Mouse (Mus musculus) hindbrain, embryonic 12.5 days (tissue): ENCODE results near the gene Map1b. TPM values are rescaled to one million over a fixed set of nuclear protein-coding genes. Genes with fewer than 3 reads are reported as not detected.

Experiments used
- ATAC-seq: fragments of 200-750 bp; cut with Nextera tagmentation; 2 replicates; pipeline ENCODE4 v1.8.0; 2017; ENCODE audit warnings: moderate TSS enrichment; ENCODE audit not compliant: low FRiP score
- H3K27ac ChIP-seq: fragments of 300-500 bp; sonication (generic); 2 replicates; pipeline ENCODE4 v1.5.1; 2016; ENCODE audit warnings: mild to moderate bottlenecking
- H3K27me3 ChIP-seq: fragments of 300-500 bp; sonication (generic); 2 replicates; pipeline ENCODE4 v1.6.1; 2016; ENCODE audit warnings: mild to moderate bottlenecking
- H3K36me3 ChIP-seq: fragments of 300-500 bp; sonication (generic); 2 replicates; pipeline ENCODE4 v1.6.1; 2016; ENCODE audit warnings: mild to moderate bottlenecking
- H3K4me1 ChIP-seq: fragments of 300-500 bp; sonication (generic); 2 replicates; pipeline ENCODE4 v1.6.1; 2016
- H3K4me2 ChIP-seq: fragments of 300-500 bp; sonication (generic); replicated peaks from 2 replicates; pipeline ENCODE4 v1.6.1; 2016; ENCODE audit warnings: mild to moderate bottlenecking
- H3K4me3 ChIP-seq: fragments of 300-500 bp; sonication (generic); 2 replicates; pipeline ENCODE4 v1.5.1; 2016; ENCODE audit warnings: mild to moderate bottlenecking
- H3K9ac ChIP-seq: fragments of 300-500 bp; sonication (generic); 2 replicates; pipeline ENCODE4 v1.6.1; 2016; ENCODE audit warnings: mild to moderate bottlenecking, moderate library complexity
- H3K9me3 ChIP-seq: fragments of 300-500 bp; sonication (generic); replicated peaks from 2 replicates; pipeline ENCODE4 v1.6.1; 2016; ENCODE audit warnings: mild to moderate bottlenecking
- WGBS: fragments of 180-500 bp; shearing (Covaris S2); methylation state at CpG from one replicate; pipeline ENCODE4 v1.1.7; 2016; 5-methylcytosine and 5-hydroxymethylcytosine counted together
- polyA plus RNA-seq: library from polyadenylated mRNA; unstranded; fragments of >200 nt; fragmentation: Nextera tagmentation; extraction: Ambion mirVana; gene quantifications from 2 replicates; pipeline ENCODE4 v1.2.1, GENCODE M21; 2016

Map1b gene
- polyA plus RNA-seq, 1 experiment from 2014 or later: 1,280 TPM

DNA sequence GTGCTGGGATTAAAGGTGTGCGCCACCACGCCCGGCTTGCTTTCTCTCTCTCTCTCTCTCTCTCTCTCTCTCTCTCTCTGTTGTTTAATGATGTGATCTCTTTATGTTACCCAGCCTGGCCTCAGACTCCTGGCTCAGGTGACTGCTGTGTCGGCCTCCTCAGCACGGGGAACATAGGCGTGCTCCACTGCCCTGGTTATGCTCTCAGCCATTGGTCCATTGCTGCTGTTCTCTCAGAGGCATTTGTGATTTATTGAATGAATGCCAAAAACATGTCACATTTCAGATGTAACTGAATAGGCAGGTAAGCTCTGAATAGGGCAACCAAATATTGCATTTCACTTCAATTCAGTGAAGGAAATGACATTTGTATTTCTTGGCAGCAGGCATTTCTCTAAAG, 130.4 kb downstream of the Map1b start:
- 83% methylated on average over 6 of the region's 6 CpGs for WGBS

GRCm38 (mm10) chr13:99384555-99385203, 131.7 kb downstream of the Map1b start:
- Histone ChIP-seq H3K4me1 (0 out of 2 replicates have a peak, but pooled peaks cover 4% of the 10 kb centered on the region), H3K4me2 (no peak overlapping the region), H3K27me3 (no peaks in the 10 kb centered on the region), H3K36me3 (no peaks in the 10 kb centered on the region), H3K27ac (no peak overlapping the region), H3K9me3 (no peaks in the 10 kb centered on the region), H3K9ac (no peak overlapping the region), H3K4me3 (no peak overlapping the region)
- 66% methylated on average over 7 of the region's 7 CpGs for WGBS
- no peak for ATAC-seq

More for the DNA sequence above, 130.4 kb downstream of the Map1b start:
- Histone ChIP-seq H3K36me3 (no peaks in the 10 kb centered on the region), H3K27ac (no peak overlapping the region), H3K4me3 (no peak overlapping the region), H3K4me1 (0 out of 2 replicates have a peak, but pooled peaks cover 4% of the 10 kb centered on the region), H3K9me3 (no peaks in the 10 kb centered on the region), H3K4me2 (no peak overlapping the region), H3K27me3 (no peaks in the 10 kb centered on the region), H3K9ac (no peak overlapping the region)
- no peak for ATAC-seq

DNA sequence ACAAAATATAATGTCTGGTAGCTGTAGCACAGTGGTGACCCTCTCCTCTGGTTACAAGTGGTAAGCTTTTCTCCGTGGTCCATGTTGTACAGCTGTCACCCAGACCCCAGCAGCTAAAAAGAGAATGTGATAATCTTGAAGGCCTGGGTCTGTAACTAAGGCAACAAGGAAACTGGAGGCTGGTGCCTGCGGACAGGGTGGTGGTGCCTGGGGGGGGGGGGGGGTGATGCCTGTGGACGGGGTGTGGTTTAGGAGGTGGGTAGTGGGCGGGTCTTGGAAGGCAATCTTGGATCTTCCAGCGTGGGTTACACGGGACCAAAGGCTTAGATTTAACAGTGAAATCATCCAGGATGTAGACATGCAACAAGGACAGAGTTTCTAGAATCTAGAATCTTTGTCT, 134.0 kb downstream of the Map1b start:
- Histone ChIP-seq H3K36me3 (no peaks in the 10 kb centered on the region), H3K4me3 (no peak overlapping the region), H3K27ac (no peak overlapping the region), H3K27me3 (no peaks in the 10 kb centered on the region), H3K4me2 (no peak overlapping the region), H3K9ac (no peak overlapping the region), H3K9me3 (no peaks in the 10 kb centered on the region), H3K4me1 (no peaks in the 10 kb centered on the region)
- ATAC-seq: no peak
- 60% methylated on average over 6 of the region's 6 CpGs for WGBS

DNA sequence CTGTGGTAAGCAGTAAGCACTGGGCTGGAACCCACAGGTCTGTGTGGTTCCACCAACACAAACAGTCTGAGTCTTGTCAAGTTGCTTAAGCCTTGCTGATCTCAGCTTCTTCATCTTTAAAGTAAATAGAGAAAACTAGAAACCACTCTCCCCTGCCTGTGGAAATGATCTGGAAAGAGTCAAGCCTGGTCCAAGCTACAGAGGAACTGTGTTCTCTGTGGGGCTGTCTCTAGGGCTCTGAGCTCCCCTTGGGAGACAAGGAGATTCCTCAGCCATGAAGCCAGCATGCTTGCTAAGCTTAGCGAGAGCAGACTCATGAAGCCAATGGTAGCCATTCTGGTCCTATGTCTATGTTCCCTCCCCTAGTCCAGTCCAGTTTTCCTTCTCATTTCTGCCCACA, 138.1 kb downstream of the Map1b start:
- ATAC-seq: no peak
- H3K4me1 ChIP-seq: 0 out of 2 replicates have a peak, but pooled peaks cover 4% of the 10 kb centered on the region
- H3K36me3 ChIP-seq: no peaks in the 10 kb centered on the region
- 82% methylated on average over 1 of the region's 1 CpGs for WGBS
- no peak overlapping the region for H3K4me3 ChIP-seq
- H3K9me3 ChIP-seq: no peaks in the 10 kb centered on the region
- no peak overlapping the region for H3K27ac ChIP-seq
- H3K9ac ChIP-seq: no peak overlapping the region
- no peak overlapping the region for H3K4me2 ChIP-seq
- H3K27me3 ChIP-seq: no peaks in the 10 kb centered on the region

DNA sequence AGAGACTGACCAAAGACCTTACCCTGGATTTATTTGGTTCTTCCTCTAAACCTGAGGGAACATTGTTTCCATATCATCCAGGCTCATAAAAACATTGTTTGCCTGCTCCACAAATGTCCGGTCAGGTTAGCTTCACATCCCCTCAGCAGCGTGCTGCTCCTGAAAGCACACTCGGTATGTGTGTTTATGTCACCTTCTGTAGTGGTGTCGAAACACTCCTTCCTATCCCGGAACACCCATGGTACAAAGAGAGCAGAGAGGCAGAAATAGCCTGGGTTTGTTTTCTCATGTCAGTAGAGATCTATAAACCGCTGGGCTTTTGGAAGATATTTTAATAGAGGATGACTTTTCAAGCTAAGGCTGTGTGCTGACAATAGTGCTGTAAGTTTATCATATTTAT, 139.3 kb downstream of the Map1b start:
- Histone ChIP-seq H3K4me3 (no peak overlapping the region), H3K4me2 (no peak overlapping the region), H3K27ac (no peak overlapping the region), H3K36me3 (no peaks in the 10 kb centered on the region), H3K4me1 (0 out of 2 replicates have a peak, but pooled peaks cover 5% of the 10 kb centered on the region), H3K9me3 (no peaks in the 10 kb centered on the region), H3K27me3 (no peaks in the 10 kb centered on the region), H3K9ac (no peak overlapping the region)
- 93% methylated on average over 6 of the region's 6 CpGs for WGBS
- ATAC-seq: no peak

GRCm38 (mm10) chr13:99375550-99375949, 140.8 kb downstream of the Map1b start:
- Histone ChIP-seq H3K27me3 (no peaks in the 10 kb centered on the region), H3K4me3 (no peak overlapping the region), H3K4me1 (0 out of 2 replicates have a peak, but pooled peaks cover 5% of the 10 kb centered on the region), H3K36me3 (no peaks in the 10 kb centered on the region), H3K4me2 (no peak overlapping the region), H3K9ac (no peak overlapping the region), H3K27ac (no peak overlapping the region), H3K9me3 (no peaks in the 10 kb centered on the region)
- ATAC-seq: peak; percentile 52
- 38% methylated on average over 6 of the region's 6 CpGs for WGBS

DNA sequence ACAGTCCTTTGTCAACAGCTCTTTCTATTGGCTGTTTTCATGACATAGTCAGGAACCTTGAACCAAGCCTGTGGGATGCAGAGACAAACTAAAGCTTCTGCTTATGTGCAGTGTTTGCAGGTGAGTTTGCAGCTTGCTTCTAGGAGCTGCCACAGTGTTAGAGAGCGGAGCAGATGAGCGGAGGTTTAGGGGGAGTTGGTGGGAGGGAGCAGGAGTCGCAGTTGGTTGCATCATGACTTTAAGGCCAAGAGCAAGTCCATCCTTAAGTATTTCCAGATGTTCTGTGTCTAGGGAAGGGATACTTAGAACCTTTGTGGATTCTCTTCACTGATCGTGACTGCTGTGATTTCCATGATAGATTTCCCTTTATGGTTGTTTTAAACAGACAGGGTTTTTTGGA, 142.1 kb downstream of the Map1b start:
- H3K36me3 ChIP-seq: no peaks in the 10 kb centered on the region
- no peaks in the 10 kb centered on the region for H3K27me3 ChIP-seq
- H3K9ac ChIP-seq: no peak overlapping the region
- H3K27ac ChIP-seq: no peak overlapping the region
- WGBS: 71% methylated on average over 4 of the region's 4 CpGs
- ATAC-seq: no peak
- H3K4me3 ChIP-seq: no peak overlapping the region
- no peak overlapping the region for H3K4me2 ChIP-seq
- no peaks in the 10 kb centered on the region for H3K9me3 ChIP-seq
- 0 out of 2 replicates have a peak, but pooled peaks cover 6% of the 10 kb centered on the region for H3K4me1 ChIP-seq

GRCm38 (mm10) chr13:99373684-99374083, 142.7 kb downstream of the Map1b start:
- Histone ChIP-seq H3K4me3 (no peak overlapping the region), H3K4me2 (no peak overlapping the region), H3K4me1 (peaks cover 11% of the 10 kb centered on the region; the same call in 1 of the 2 replicates), H3K36me3 (no peaks in the 10 kb centered on the region), H3K9me3 (no peaks in the 10 kb centered on the region), H3K27me3 (no peaks in the 10 kb centered on the region), H3K27ac (no peak overlapping the region), H3K9ac (no peak overlapping the region)
- ATAC-seq: no peak
- WGBS: 76% methylated on average over 7 of the region's 7 CpGs

Other genes starting within 250 kb of the Map1b start
- gene Ptcd2, start 171.8 kb downstream of the Map1b start, polyA plus RNA-seq: 45.3 and 46.2 TPM in 2 replicates
- gene Mrps27, start 171.8 kb downstream of the Map1b start, polyA plus RNA-seq: 45.9 and 46.8 TPM in 2 replicates